Mouse (Mus musculus): ENCODE results near the gene Golm1. TPM values are rescaled to one million over a fixed set of nuclear protein-coding genes. Genes with fewer than 3 reads are reported as not detected.

The Golm1 gene
- polyA plus RNA-seq, 1 experiment: 5.6 TPM

DNA sequence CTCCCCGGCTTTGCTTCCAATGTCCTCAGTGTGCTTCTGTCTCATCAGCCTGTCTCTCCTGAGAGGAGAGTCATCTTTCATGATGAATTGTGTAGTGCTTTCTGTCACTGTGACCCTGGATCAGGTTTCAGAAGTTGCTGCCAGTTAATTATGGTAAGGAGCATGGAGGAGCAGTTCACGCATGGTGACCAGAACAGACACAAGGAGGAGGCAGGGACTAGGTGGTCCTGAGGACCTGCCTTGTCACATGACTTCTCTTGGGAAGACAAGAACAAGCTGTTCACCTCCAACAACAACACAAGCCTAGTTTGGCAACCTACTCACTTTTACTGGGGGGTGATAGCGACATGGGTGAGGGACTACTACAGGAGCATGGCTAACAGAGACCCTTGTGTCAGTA is 22.5 kb downstream of the Golm1 start:
- no peaks in the 10 kb centered on the region for H3K36me3 ChIP-seq (ENCODE audit: control insufficient read depth, insufficient read depth)

DNA sequence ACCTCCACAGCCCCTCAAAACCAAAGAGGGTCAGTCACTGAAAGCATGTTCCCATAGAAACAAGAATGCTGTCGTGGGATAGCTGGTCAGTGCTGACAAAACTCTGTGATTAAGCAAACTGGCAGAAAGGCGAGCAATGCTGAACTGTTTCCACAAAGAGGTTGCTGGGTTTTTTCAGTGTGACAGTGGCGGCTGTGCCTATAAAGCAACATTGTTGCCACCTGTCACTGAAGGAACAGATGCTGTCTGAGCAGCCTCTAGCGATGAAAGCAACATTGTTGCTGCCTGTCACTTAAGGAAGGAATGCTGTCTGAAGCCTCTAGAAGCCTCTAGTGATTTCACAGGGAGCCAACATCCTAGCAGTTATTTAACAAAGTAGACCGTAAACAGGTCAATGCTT is 23.0 kb downstream of the Golm1 start:
- Histone ChIP-seq H3K79me2 (ENCODE audit: control insufficient read depth, insufficient read depth) (no peaks in the 10 kb centered on the region), H3ac (ENCODE audit: control insufficient read depth, insufficient read length, low read depth) (no peak overlapping the region), H3K27me3 (ENCODE audit: control insufficient read depth, insufficient read depth, insufficient read length) (no peaks in the 10 kb centered on the region), H3K79me3 (ENCODE audit: low read depth) (no peaks in the 10 kb centered on the region), H3K36me3 (ENCODE audit: control insufficient read depth, insufficient read depth) (no peaks in the 10 kb centered on the region), H3K4me3 (ENCODE audit: insufficient read depth, poor library complexity, severe bottlenecking) (no peak overlapping the region)
- TF ChIP-seq CTCF (IDR thresholded peaks at IDR 0.05; ENCODE audit: control insufficient read depth, insufficient read depth, insufficient read length) (no peak), USF1 (IDR thresholded peaks at IDR 0.05; ENCODE audit: low read depth) (no peak), FOSL1 (IDR thresholded peaks at IDR 0.05; ENCODE audit: insufficient read depth, low read length, poor library complexity, severe bottlenecking) (no peak), MAX (IDR thresholded peaks at IDR 0.05) (no peak), CEBPB (IDR thresholded peaks at IDR 0.05; ENCODE audit: low read depth) (no peak)

More for the DNA sequence above, 22.5 kb downstream of the Golm1 start:
- no peak for TF ChIP-seq MYOG (IDR thresholded peaks at IDR 0.05; ENCODE audit: control insufficient read depth, extremely low read depth, insufficient read length)
- no peak for TF ChIP-seq MAX (IDR thresholded peaks at IDR 0.05)
- no peak for TF ChIP-seq CTCF (IDR thresholded peaks at IDR 0.05; ENCODE audit: control insufficient read depth, insufficient read depth, insufficient read length)
- no peak for TF ChIP-seq USF1 (IDR thresholded peaks at IDR 0.05; ENCODE audit: low read depth)
- no peak for TF ChIP-seq MYOD1 (IDR thresholded peaks at IDR 0.05; ENCODE audit: control insufficient read depth, insufficient read length, low read depth)
- no peak for TF ChIP-seq FOSL1 (IDR thresholded peaks at IDR 0.05; ENCODE audit: insufficient read depth, low read length, poor library complexity, severe bottlenecking)
- TF ChIP-seq CEBPB (IDR thresholded peaks at IDR 0.05; ENCODE audit: low read depth): no peak
- Histone ChIP-seq H3K27me3 (ENCODE audit: control insufficient read depth, insufficient read depth, insufficient read length) (no peaks in the 10 kb centered on the region), H3K79me2 (ENCODE audit: control insufficient read depth, insufficient read depth) (no peaks in the 10 kb centered on the region), H3K79me3 (ENCODE audit: low read depth) (no peaks in the 10 kb centered on the region), H3ac (ENCODE audit: control insufficient read depth, insufficient read length, low read depth) (no peak overlapping the region), H3K4me3 (ENCODE audit: insufficient read depth, poor library complexity, severe bottlenecking) (no peak overlapping the region)

DNA sequence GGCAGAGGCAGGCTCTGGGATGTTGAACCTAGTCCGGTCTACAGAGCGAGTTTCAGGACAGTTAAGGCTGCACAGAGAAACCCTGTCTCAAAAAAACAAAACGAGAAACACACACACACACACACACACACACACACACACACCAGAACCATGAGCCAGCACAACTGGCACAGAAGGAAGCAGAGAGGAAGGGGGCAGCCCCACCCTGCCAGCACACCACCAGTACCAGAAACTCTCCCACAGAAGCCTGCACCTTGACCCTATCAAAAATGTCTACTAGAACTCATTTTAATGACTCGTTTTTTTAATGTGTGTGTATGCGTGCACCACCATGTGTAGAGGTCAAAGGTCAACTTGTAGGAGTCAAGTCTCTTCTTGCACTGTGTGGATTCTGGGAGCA is 25.8 kb downstream of the Golm1 start:
- Histone ChIP-seq H3K27me3 (ENCODE audit: control insufficient read depth, insufficient read depth, insufficient read length) (no peaks in the 10 kb centered on the region), H3K4me3 (ENCODE audit: insufficient read depth, poor library complexity, severe bottlenecking) (no peak overlapping the region), H3K79me3 (ENCODE audit: low read depth) (no peaks in the 10 kb centered on the region), H3K79me2 (ENCODE audit: control insufficient read depth, insufficient read depth) (no peaks in the 10 kb centered on the region), H3K36me3 (ENCODE audit: control insufficient read depth, insufficient read depth) (no peaks in the 10 kb centered on the region), H3ac (ENCODE audit: control insufficient read depth, insufficient read length, low read depth) (no peak overlapping the region)
- no peak for TF ChIP-seq USF1 (IDR thresholded peaks at IDR 0.05; ENCODE audit: low read depth)
- no peak for TF ChIP-seq MAX (IDR thresholded peaks at IDR 0.05)
- no peak for TF ChIP-seq MYOG (IDR thresholded peaks at IDR 0.05; ENCODE audit: control insufficient read depth, extremely low read depth, insufficient read length)
- TF ChIP-seq FOSL1 (IDR thresholded peaks at IDR 0.05; ENCODE audit: insufficient read depth, low read length, poor library complexity, severe bottlenecking): no peak
- no peak for TF ChIP-seq CEBPB (IDR thresholded peaks at IDR 0.05; ENCODE audit: low read depth)
- TF ChIP-seq CTCF (IDR thresholded peaks at IDR 0.05; ENCODE audit: control insufficient read depth, insufficient read depth, insufficient read length): no peak
- TF ChIP-seq MYOD1 (IDR thresholded peaks at IDR 0.05; ENCODE audit: control insufficient read depth, insufficient read length, low read depth): no peak

DNA sequence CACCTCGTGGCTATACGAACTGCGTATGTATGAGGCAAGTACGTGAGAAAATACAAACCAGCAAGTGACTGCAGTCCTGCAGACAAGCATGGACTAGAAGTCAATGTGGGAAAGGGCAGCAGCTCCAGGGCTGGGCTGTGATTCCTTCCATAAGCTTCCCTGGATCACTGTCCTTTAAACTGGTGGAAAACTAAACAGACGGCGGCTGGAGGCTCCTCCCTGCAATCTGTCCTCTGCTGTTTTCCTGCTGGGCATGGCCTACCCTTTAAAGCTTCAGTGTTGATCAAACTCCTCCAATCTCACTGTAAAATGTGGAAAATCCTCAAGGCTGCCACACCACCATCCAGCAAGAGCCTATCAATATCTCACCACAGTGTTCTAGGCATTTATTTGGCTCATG is 27.0 kb downstream of the Golm1 start:
- Histone ChIP-seq H3K79me2 (ENCODE audit: control insufficient read depth, insufficient read depth) (no peaks in the 10 kb centered on the region), H3ac (ENCODE audit: control insufficient read depth, insufficient read length, low read depth) (no peak overlapping the region), H3K79me3 (ENCODE audit: low read depth) (no peaks in the 10 kb centered on the region), H3K27me3 (ENCODE audit: control insufficient read depth, insufficient read depth, insufficient read length) (no peaks in the 10 kb centered on the region), H3K4me3 (ENCODE audit: insufficient read depth, poor library complexity, severe bottlenecking) (no peak overlapping the region), H3K36me3 (ENCODE audit: control insufficient read depth, insufficient read depth) (no peaks in the 10 kb centered on the region)
- no peak for TF ChIP-seq FOSL1 (IDR thresholded peaks at IDR 0.05; ENCODE audit: insufficient read depth, low read length, poor library complexity, severe bottlenecking)

DNA sequence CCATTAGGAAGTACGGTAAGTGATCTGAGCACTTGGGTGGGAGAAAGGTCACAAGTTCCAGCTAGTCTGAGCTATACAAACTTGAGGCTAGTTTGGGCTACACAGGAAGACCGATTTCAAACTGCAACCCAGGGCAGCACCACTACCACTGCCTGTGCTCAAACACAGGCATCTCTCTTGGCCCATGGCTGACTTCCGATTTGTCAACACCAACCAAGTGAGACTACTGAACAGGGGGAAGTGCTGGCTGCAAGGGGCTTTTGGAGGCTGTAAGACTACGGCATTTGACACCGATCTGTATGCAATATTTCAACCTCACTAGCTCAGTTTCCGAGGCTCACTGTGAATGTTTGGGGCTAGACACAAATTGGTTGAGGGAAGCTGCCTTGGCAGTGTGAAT is 28.1 kb downstream of the Golm1 start:
- no peaks in the 10 kb centered on the region for H3K36me3 ChIP-seq (ENCODE audit: control insufficient read depth, insufficient read depth)
- TF ChIP-seq MAX (IDR thresholded peaks at IDR 0.05): no peak
- TF ChIP-seq FOSL1 (IDR thresholded peaks at IDR 0.05; ENCODE audit: insufficient read depth, low read length, poor library complexity, severe bottlenecking): no peak
- TF ChIP-seq MYOG (IDR thresholded peaks at IDR 0.05; ENCODE audit: control insufficient read depth, extremely low read depth, insufficient read length): no peak
- TF ChIP-seq CEBPB (IDR thresholded peaks at IDR 0.05; ENCODE audit: low read depth): no peak
- no peak overlapping the region for H3ac ChIP-seq (ENCODE audit: control insufficient read depth, insufficient read length, low read depth)

DNA sequence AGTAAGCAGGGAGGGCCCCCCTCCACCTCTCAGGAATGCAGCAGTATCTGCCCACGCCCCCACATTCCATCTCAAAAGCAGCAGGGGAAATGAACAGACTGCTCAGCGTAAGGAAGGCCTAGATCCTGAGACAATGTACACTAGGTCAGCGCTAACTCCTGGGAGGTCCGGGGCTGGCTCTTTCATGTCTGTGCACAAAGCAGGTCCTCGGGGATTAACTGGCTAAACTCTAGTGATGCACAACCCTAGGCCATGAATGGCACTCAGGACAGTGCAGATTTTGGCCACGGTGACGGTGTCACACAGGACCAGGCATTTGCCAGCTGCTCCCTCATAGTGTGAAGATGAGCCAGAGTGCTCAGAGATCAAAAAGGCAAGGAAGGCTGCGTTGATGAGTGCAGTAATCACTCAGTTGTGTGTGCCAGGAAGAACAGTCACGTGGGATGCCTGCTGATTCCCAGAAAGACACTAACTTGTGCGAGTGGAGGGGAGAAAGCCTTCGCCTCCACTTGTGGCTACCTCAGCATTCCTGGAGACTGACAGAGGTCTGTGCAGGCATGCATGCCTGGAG is 28.9 kb downstream of the Golm1 start:
- Histone ChIP-seq H3ac (ENCODE audit: control insufficient read depth, insufficient read length, low read depth) (no peak overlapping the region), H3K36me3 (ENCODE audit: control insufficient read depth, insufficient read depth) (no peaks in the 10 kb centered on the region), H3K4me3 (ENCODE audit: insufficient read depth, poor library complexity, severe bottlenecking) (no peak overlapping the region), H3K27me3 (ENCODE audit: control insufficient read depth, insufficient read depth, insufficient read length) (no peaks in the 10 kb centered on the region), H3K79me2 (ENCODE audit: control insufficient read depth, insufficient read depth) (no peaks in the 10 kb centered on the region), H3K79me3 (ENCODE audit: low read depth) (no peaks in the 10 kb centered on the region)
- no peak for TF ChIP-seq MYOD1 (IDR thresholded peaks at IDR 0.05; ENCODE audit: control insufficient read depth, insufficient read length, low read depth)
- no peak for TF ChIP-seq CEBPB (IDR thresholded peaks at IDR 0.05; ENCODE audit: low read depth)
- TF ChIP-seq MYOG (IDR thresholded peaks at IDR 0.05; ENCODE audit: control insufficient read depth, extremely low read depth, insufficient read length): no peak
- no peak for TF ChIP-seq CTCF (IDR thresholded peaks at IDR 0.05; ENCODE audit: control insufficient read depth, insufficient read depth, insufficient read length)
- TF ChIP-seq FOSL1 (IDR thresholded peaks at IDR 0.05; ENCODE audit: insufficient read depth, low read length, poor library complexity, severe bottlenecking): no peak
- TF ChIP-seq MAX (IDR thresholded peaks at IDR 0.05): no peak
- TF ChIP-seq USF1 (IDR thresholded peaks at IDR 0.05; ENCODE audit: low read depth): peak; percentile 23

More for the DNA sequence above, 28.1 kb downstream of the Golm1 start:
- no peaks in the 10 kb centered on the region for H3K79me2 ChIP-seq (ENCODE audit: control insufficient read depth, insufficient read depth)
- no peaks in the 10 kb centered on the region for H3K27me3 ChIP-seq (ENCODE audit: control insufficient read depth, insufficient read depth, insufficient read length)
- no peak overlapping the region for H3K4me3 ChIP-seq (ENCODE audit: insufficient read depth, poor library complexity, severe bottlenecking)
- H3K79me3 ChIP-seq (ENCODE audit: low read depth): no peaks in the 10 kb centered on the region
